Mouse (Mus musculus) MEL (cell line): ENCODE results near the gene Atp6v0b.

ENCODE experiments used
- CTCF ChIP-seq, 3 experiments: IDR thresholded peaks in 2 of 3; conservative IDR thresholded peaks in 1 of 3; 2 replicates each; pipeline ENCODE4 v1.5.1; 2011 to 2012; ENCODE audit warnings: low read length in 3 of 3, low read depth in 2 of 3, mild to moderate bottlenecking in 2 of 3, improper control_type of control experiment in 1 of 3, inconsistent platforms in 1 of 3, mixed read lengths in 1 of 3, moderate library complexity in 1 of 3; ENCODE audit not compliant: control insufficient read depth in 1 of 3, insufficient read depth in 1 of 3, poor library complexity in 1 of 3, severe bottlenecking in 1 of 3
- POLR2A ChIP-seq, 2 experiments: IDR thresholded peaks; 2 replicates each; pipeline ENCODE4 v1.6.1; 2011 to 2012; ENCODE audit warnings: low read length in 2 of 2, mild to moderate bottlenecking in 2 of 2, control low read depth in 1 of 2, improper control_type of control experiment in 1 of 2, low read depth in 1 of 2, moderate library complexity in 1 of 2; ENCODE audit not compliant: control insufficient read depth in 1 of 2, insufficient read depth in 1 of 2, poor library complexity in 1 of 2
- USF1 ChIP-seq: IDR thresholded peaks from 2 replicates; pipeline ENCODE4 v1.6.1; 2014; ENCODE audit warnings: low read depth, mild to moderate bottlenecking, inconsistent platforms, low read length, improper control_type of control experiment, moderate library complexity

GRCm38 (mm10) chr4:117871787-117872186 lies 15.3 kb downstream of the Atp6v0b start:
- no peak for TF ChIP-seq CTCF (IDR thresholded peaks at IDR 0.05 in 2 of 3, conservative IDR thresholded peaks at IDR 0.05 in 1 of 3; ENCODE audit: control insufficient read depth in 1 of 3, insufficient read depth in 1 of 3, low read depth in 2 of 3, low read length in 3 of 3, poor library complexity in 1 of 3, severe bottlenecking in 1 of 3)
- no peak for TF ChIP-seq USF1
- TF ChIP-seq POLR2A (IDR thresholded peaks at IDR 0.05; ENCODE audit: control insufficient read depth in 1 of 2, insufficient read depth in 1 of 2, low read depth in 1 of 2, low read length in 2 of 2, poor library complexity in 1 of 2), result no peak
